Mouse (Mus musculus) heart, postnatal 36 days (tissue): ENCODE measurements around the gene Them4. TPM values are rescaled to one million over a fixed set of nuclear protein-coding genes. Genes with fewer than 3 reads are reported as not detected.
"Not testable (repeated sequence)": the region's sequence is repeated elsewhere in the genome, so short reads cannot be mapped to it uniquely, and the experiment has no call there.

ENCODE experiments used
- DNase-seq, 2 experiments: peaks; one replicate each; pipeline ENCODE4 v3.0.0; 2021 to 2022
- intact Hi-C: fragments of 180-260 bp; cut with DNase I; formaldehyde crosslinking; loops from one replicate; pipeline ENCODE4 v1.15.1; 2025
- total RNA-seq, 2 experiments: library from RNA; stranded (reverse); gene quantifications; 2 replicates each; pipeline ENCODE4 v1.2.3; 2021

Them4 gene
- 10 to 100 TPM; 13.7 to 15.6 TPM for total RNA-seq

DNA sequence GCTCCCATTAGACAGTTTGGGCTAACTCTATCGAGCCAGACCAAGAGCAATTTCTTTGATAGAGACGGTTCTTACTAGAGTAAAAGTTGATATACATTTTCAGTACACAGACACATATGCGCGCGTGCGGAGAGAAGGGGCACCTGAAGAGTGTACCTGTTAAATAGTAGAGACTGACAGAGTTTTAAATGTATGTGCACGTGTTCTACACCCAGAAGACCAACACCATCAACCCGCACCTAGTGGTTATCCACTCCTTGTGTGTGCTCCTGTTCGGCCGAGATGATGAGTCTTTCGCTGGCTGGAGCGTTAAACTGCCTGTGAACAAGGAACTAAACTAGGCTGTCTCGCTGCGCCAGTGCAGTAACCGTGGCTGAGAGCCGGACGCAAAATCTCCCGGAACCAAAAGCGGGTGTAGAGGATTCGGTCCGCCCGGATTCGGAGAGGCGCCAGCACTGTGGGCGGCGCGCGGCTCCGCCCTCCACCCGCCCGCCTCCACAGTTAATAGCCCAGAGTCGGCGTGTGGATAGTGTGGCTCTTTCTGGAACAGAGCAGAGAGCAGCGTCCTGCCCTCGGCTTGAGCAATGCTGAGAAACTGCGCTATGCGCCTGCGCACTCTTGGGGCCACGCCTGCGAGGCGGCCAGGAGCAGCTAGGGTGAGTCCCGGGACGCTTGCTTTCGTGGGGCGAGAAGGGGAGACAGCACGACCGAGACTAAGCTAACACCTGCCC, at the start of gene Them4:
Gene Them4, plus strand, starts transcription at position 457 of the 731 bp plus-strand sequence.
- DNase-seq, result peak; percentile 95 to 96
- intact Hi-C loops, result no loop called here

GRCm38 (mm10) chr3:94260598-94260997, 49.3 kb upstream of the Them4 start:
- DNase-seq, result no peak
- intact Hi-C loops, result no loop called here

GRCm38 (mm10) chr3:94263736-94264135, 46.2 kb upstream of the Them4 start, which contains the start of gene Gm4778:
TSS of gene Gm4778 (plus strand) at chr3:94264036.
- intact Hi-C loops, DNase-seq: not testable (repeated sequence)

- intact Hi-C loops, result no loop called here
- DNase-seq, result no peak
These were observed 33.9 kb upstream of the Them4 start for GRCm38 (mm10) chr3:94275991-94276390.

GRCm38 (mm10) chr3:94305457-94305856, 4.4 kb upstream of the Them4 start:
- no peak for DNase-seq
- intact Hi-C loops, result no loop called here

GRCm38 (mm10) chr3:94306975-94307374, 2.9 kb upstream of the Them4 start:
- intact Hi-C loops, result no loop called here

DNA sequence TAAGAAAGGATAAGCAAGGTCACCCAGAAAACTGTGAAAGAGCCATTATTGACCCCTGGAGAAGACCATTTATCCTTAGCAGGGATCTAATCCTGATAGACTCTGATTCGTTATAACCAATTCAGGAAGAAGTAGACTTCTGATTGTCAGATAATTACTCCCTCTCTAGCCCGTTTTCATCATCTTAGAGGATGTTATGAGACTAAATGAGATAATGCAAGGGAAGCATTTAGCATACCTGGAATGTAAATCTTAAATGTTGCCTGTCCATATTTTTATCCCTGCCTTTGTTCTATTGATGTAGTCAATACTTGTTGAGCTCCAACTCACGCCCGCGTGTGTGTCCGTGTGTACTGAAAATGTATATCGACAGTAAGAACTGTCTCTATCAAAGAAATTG, 602 bp downstream of the Them4 start:
- intact Hi-C loops, result no loop called here
- DNase-seq, result no peak

More at GRCm38 (mm10) chr3:94306975-94307374, 2.9 kb upstream of the Them4 start:
- no peak for DNase-seq

DNA sequence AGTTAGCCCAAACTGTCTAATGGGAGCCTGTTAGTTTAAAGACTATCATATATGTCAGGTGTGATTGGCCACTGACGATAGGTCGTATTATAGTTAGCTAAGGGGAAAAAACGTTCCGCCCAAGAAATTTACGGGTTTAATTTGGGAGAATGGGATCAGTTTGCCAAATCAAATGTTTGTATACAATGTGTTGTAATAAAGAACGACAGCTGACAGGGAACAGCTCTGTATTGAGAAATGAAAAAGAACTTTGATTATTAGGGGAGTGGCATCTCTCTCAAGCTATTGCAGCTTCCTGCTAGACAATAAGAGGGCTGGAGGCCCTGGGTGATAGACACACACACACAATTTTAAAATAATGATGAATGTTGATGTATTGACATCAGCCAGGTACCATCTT, 1.0 kb downstream of the Them4 start:
- intact Hi-C loops, result no loop called here
- DNase-seq, result no peak

- intact Hi-C loops, result no loop called here
- no peak for DNase-seq
These were observed 1.5 kb downstream of the Them4 start for GRCm38 (mm10) chr3:94311376-94311775.

- intact Hi-C loops, result no loop called here
- DNase-seq, result no peak
These were observed 18.8 kb downstream of the Them4 start for GRCm38 (mm10) chr3:94328681-94329080.

DNA sequence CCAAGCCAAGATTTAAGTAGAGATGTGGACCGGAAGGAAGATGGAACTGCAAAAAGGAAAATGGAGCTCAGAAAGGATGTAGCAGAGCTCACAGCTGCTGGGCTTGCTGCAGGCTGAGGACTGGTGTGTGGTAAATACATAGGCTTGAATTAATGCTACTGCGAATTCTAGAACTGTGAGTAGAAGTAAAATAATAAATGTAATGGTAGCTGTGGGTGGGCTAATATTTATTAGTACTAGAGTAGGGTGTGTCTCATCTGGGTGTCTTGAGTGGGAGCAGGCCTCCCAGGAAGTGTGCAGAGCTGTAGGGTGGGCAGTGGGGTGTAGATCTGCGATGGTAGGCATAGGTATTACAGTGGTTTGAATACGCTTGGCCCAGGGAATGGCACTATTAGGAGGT, 24.6 kb downstream of the Them4 start:
- intact Hi-C loops, result no loop called here
- no peak for DNase-seq

GRCm38 (mm10) chr3:94338522-94338921, 28.6 kb downstream of the Them4 start:
- DNase-seq, result no peak
- intact Hi-C loops, result no loop called here

DNA sequence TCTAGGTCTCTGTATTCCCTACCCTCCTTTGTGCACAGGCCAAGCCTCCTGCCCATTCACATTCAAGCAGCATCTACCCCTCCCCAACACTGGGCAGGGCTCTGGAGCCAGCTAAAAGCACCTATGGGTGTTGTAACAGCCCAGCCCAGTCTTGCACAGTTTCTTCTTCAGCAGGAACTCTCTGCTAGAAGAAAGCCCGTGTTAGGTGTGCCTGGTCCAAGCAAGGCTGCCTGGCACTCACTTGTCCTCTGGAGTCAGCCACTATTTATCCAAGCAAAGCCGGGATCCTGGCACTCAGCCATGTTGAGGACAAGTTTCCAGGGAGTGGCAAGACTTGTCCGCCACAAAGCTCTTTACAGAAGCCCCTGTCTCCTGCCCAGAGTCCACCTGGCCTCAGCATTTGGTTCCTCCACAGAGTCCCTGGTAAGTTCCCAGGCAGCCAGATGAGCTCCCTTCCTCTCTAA, 32.1 kb downstream of the Them4 start, which contains the start of gene Them5:
Gene Them5, plus strand, starts transcription at position 141 of the 464 bp plus-strand sequence.
- intact Hi-C loops, result no loop called here
- DNase-seq, result no peak

DNA sequence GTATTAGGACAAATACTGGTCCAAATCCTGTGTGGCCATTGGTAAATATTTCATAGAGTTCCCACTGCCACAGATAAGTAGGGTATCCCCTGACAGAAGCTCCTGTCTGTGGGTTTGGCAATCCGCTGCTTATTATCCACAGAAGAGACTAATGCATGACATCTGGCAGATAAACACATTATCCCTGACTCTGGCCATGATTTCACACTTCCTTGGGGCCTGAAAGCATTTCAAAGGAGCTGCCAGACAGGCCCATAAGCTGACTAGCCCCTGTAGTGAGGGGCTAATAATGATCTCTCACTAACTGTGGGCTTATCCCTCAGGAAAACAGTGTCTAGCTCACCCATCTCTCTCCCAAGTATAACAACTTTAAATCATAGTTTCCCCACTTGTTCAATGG, 32.7 kb downstream of the Them4 start:
- no peak for DNase-seq
- intact Hi-C loops, result no loop called here

GRCm38 (mm10) chr3:94344182-94344581, 34.3 kb downstream of the Them4 start:
- intact Hi-C loops, result no loop called here
- DNase-seq, result no peak

- intact Hi-C loops, result no loop called here
- no peak for DNase-seq
These were observed 35.0 kb downstream of the Them4 start for GRCm38 (mm10) chr3:94344897-94345296.

DNA sequence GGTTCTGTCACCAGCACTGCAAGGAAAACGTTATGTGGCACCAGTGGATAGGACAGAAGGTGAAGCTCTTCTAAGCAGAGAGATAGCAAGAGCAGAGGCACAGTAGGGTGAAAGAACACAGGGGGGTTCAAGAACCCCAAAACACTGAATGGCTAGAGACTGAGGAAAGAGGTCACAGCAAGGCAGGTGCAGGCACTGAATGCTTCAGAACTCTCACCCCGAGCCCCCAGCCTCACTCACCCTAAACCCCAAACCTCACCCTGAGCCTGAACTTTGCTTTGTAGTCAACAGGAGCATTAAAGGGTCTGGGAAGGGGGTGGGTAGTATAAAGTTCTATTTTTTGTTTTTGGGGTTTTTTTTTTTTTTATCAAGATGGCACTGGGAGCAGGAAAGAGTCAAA, 38.3 kb downstream of the Them4 start:
- no peak for DNase-seq
- intact Hi-C loops, result no loop called here

DNA sequence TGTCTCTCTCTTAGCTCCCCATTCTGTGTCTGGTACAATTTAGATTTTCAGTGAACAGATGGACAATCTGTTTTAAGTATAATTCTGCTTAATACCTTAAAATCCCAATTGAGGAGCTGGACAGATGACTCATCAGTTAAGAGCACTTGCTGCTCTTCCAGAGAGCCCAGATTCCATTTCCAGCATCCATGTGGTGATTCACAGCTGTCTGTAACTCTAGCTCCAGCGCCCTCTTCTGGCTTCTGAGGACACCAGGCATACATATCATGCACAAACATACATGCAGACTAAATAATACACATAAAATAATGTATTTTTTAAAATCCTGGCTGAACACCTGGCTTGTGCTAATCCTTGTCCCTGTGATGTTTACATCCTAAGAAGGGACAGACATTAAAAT, 50.9 kb downstream of the Them4 start:
- no peak for DNase-seq
- intact Hi-C loops, result no loop called here

GRCm38 (mm10) chr3:94362138-94362537, 52.2 kb downstream of the Them4 start, which contains the start of gene C2cd4d:
TSS of gene C2cd4d (plus strand) at chr3:94362438.
- DNase-seq, result no peak
- intact Hi-C loops, result no loop called here

GRCm38 (mm10) chr3:94363291-94364153, 53.6 kb downstream of the Them4 start:
- intact Hi-C loops, result no loop called here
- DNase-seq, result peak; percentile 24 to 48

DNA sequence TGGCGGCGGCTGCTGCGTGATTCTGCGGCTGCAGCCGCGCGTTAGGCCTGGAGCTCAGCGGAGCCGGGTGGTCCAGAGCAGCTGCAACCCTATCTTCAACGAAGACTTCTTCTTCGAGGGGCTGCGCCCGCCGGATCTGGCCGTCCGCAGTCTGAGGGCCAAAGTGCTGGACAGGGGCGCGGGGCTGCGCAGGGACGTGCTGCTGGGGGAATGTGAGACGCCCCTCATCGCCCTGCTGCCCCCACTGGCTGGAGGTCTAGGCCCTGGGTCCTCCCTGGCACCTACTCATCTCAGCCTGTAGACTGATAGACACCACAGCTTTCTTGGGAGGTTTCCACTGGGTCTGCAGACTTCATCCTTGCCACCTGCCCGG, 54.3 kb downstream of the Them4 start:
- DNase-seq, result no peak
- intact Hi-C loops, result no loop called here
